Mouse (Mus musculus): Measurements from ENCODE around the gene Cbx6.

GRCm38 (mm10) chr15:79883352-79883822, 48.9 kb upstream of the Cbx6 start:
- TF ChIP-seq CTCF (IDR thresholded peaks at IDR 0.05; ENCODE audit: extremely low read depth, insufficient read depth, insufficient read length, insufficient replicate concordance) (peak; percentile 90), POLR2A (IDR thresholded peaks at IDR 0.05; ENCODE audit: low read depth, low read length) (no peak)
